Mouse (Mus musculus): ENCODE measurements around the gene Gbp5. TPM values are rescaled to one million over a fixed set of nuclear protein-coding genes. Genes with fewer than 3 reads are reported as not detected.
"Not testable (repeated sequence)": the region's sequence is repeated elsewhere in the genome, so short reads cannot be mapped to it uniquely, and the experiment has no call there.

Gene Gbp5
- total RNA-seq, 2 experiments from 2014 or later = 3.4 to 5.1 TPM

- DNase-seq = not testable (repeated sequence)
Measured at GRCm38 (mm10) chr3:142542776-142543175, 49.0 kb downstream of the Gbp5 start.

DNA sequence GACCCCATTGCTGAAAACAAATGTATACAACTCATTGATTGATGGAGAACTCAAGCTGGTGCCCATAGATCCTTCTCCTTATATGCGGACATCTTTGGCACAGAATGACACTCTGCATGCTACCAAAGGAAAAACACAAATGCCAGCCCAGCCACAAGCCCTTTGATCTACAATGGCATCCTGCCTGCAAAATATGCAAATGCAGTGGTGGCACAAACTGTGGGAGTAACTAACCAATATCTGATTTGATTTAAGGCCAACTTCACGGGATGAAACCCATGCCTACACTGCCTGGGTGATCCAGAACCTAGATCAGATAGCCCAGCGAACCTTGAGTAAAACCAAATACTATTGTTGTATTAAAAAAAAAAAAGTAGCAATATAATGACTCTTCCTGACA, 52.9 kb downstream of the Gbp5 start:
- DNase-seq = no peak

- DNase-seq = no peak
Measured at GRCm38 (mm10) chr3:142550052-142550676, 56.4 kb downstream of the Gbp5 start.

DNA sequence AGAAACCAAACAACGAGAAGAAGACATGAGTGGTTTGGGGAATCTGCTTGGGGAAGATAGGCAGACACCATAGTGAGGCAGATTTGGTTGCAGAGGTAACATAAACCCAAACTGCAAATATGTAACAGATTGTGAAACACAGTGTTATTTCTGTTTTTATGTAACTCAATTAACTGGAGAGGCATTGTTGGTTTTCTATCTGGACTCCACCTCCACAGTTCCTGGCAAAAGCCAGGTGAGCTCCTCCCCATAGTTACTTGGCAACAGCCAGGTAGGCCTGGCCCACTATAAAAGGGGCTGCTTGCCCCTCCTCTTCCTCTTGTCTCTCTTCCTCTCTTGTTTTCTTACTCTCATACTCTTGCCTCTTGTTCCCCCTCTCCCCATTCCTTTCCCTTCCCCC, 60.8 kb downstream of the Gbp5 start:
- no peak for DNase-seq

DNA sequence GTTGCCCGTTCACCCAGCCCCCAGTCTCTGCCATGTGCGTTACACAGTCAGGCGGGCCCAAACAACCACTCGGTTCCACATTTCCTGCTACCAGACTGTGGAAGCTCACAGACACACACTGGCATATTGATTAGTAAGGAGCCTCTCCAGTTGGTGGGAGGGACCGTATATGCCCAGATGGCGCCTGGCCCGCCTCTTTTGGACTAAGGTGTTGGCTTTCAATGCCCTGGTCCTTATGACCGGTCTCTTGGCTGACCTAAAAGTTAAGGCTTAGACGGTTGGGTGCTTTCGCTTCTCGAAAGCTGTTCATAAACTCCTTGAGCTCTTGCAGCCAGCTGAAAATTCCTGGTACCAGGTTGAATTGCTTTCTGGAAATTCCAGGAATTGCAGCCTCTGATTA, 61.8 kb downstream of the Gbp5 start:
- DNase-seq = no peak

GRCm38 (mm10) chr3:142559632-142560228, 66.0 kb downstream of the Gbp5 start, which contains the start of gene Gbp3:
Gbp3 (plus strand) TSS chr3:142560026.
- DNase-seq = peak; percentile 29

GRCm38 (mm10) chr3:142560296-142560948, 66.6 kb downstream of the Gbp5 start:
- peak; percentile 91 for DNase-seq

DNA sequence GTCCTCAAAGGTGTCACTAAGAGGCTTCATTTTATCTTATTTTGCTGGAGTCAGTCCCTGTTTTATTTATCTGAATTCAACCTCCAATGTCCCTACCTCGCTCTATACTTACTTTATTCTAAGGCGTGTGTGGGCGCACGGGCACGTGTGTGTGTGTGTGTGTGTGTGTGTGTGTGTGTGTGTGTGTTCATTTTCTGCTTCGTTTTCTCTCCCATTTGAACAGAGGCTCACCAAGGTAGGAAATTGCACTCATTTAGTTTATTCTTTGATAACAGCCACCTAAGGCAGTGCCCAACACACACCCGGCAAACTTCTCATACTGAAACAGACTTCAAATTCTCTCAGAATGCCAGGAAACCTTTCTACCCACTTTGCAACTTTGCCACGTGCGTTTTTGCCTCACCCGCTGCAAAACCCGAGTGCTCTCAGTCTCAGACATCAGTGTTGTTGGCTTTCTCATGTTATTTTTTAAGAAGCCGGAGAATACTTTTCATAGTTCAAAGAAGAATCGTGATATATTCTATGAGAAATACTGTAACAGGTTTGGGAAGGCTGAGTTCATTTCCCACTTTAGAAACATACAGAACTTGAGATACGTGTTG, 67.4 kb downstream of the Gbp5 start:
- DNase-seq = no peak

- DNase-seq = no peak
Measured at GRCm38 (mm10) chr3:142561666-142562065, 67.9 kb downstream of the Gbp5 start.

DNA sequence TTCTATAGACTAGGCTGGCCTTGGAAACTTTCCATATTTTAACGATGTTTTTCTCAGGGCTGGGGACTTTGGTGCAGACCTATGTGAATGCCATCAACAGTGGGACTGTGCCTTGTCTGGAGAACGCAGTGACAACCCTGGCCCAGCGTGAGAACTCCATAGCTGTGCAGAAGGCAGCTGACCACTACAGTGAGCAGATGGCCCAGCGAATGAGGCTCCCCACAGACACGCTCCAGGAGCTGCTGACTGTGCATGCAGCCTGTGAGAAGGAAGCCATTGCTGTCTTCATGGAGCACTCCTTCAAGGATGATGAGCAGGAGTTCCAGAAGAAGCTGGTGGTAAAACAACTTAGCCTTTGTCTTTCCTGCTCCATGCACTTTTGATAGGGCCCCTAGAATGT, 73.7 kb downstream of the Gbp5 start:
- DNase-seq = not testable (repeated sequence)

DNA sequence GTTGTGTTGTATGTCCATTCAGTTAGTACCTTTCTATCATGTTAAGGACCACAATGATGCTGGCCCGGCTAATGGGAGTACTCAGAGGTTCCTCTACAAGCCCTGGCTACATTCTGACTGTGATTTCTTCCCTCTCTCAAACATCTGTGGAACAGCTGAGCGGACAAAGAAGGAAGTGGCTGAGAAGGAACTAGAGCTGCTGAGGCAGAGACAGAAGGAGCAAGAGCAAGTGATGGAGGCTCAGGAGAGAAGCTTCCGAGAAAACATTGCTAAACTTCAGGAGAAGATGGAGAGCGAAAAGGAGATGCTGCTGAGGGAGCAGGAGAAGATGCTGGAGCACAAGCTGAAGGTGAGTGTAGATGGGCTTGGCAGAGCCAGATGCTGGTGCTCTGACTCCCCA, 77.0 kb downstream of the Gbp5 start:
- DNase-seq = no peak

Other genes starting within 250 kb of the Gbp5 start
- 10 to 100 TPM; 55.8 to 79.6 TPM for gene Pdlim5, start 98.3 kb upstream of the Gbp5 start, total RNA-seq (2021)
- gene Gbp7, start 36.4 kb downstream of the Gbp5 start, total RNA-seq (2021) = 10 to 100 TPM in 1 of 2 experiments, 1 to 10 TPM in 1; 9.8 to 13.5 TPM
- 10 to 100 TPM; 11.8 to 15.4 TPM for gene Gbp3, start 66.0 kb downstream of the Gbp5 start, total RNA-seq (2021)
- gene Gbp2b, start 100.9 kb downstream of the Gbp5 start, total RNA-seq (2021) = under 1 TPM; 0.36 to 0.58 TPM
- 10 to 100 TPM; 10.9 to 13.6 TPM for gene Gbp2, start 126.6 kb downstream of the Gbp5 start, total RNA-seq (2021)
- gene Kyat3, start 207.1 kb downstream of the Gbp5 start, total RNA-seq (2021) = 10 to 100 TPM; 52.7 to 92.9 TPM